Mouse (Mus musculus) stomach, embryonic 14.5 days (tissue): ENCODE results near the gene Zfp809. TPM values are rescaled to one million over a fixed set of nuclear protein-coding genes. Genes with fewer than 3 reads are reported as not detected.

Experiments
- ATAC-seq: fragments of 200-750 bp; cut with Nextera tagmentation; 2 replicates; pipeline ENCODE4 v1.8.0; 2017; ENCODE audit warnings: low read depth, moderate TSS enrichment; ENCODE audit not compliant: insufficient number of reproducible peaks, insufficient read depth, low FRiP score
- H3K27ac ChIP-seq: fragments of 300-500 bp; sonication (generic); 2 replicates; pipeline ENCODE4 v1.5.1; 2014; ENCODE audit warnings: mild to moderate bottlenecking, low read length, moderate library complexity, mixed read lengths
- H3K27me3 ChIP-seq: fragments of 300-500 bp; sonication (generic); 2 replicates; pipeline ENCODE4 v1.6.1; 2014; ENCODE audit warnings: low read length, control low read depth, mixed read lengths; ENCODE audit not compliant: control insufficient read depth, insufficient read depth
- H3K36me3 ChIP-seq: fragments of 300-500 bp; sonication (generic); 2 replicates; pipeline ENCODE4 v1.6.1; 2014; ENCODE audit warnings: mild to moderate bottlenecking, control low read depth, low read length, moderate library complexity, mixed read lengths; ENCODE audit not compliant: control insufficient read depth, insufficient read depth
- H3K4me1 ChIP-seq: fragments of 300-500 bp; sonication (generic); 2 replicates; pipeline ENCODE4 v1.6.1; 2014; ENCODE audit warnings: low read length, control low read depth, mixed read lengths; ENCODE audit not compliant: control insufficient read depth, insufficient read depth
- H3K4me2 ChIP-seq: fragments of 300-500 bp; sonication (generic); replicated peaks from 2 replicates; pipeline ENCODE4 v1.6.1; 2014; ENCODE audit warnings: low read depth, low read length, control low read depth
- H3K4me3 ChIP-seq: fragments of 300-500 bp; sonication (generic); 2 replicates; pipeline ENCODE4 v1.5.1; 2014; ENCODE audit warnings: low read depth, low read length, control low read depth
- H3K9ac ChIP-seq: fragments of 300-500 bp; sonication (generic); replicated peaks from 2 replicates; pipeline ENCODE4 v1.6.1; 2014; ENCODE audit warnings: low read depth, mild to moderate bottlenecking, control low read depth, low read length, moderate library complexity, mixed read lengths
- H3K9me3 ChIP-seq: fragments of 300-500 bp; sonication (generic); 2 replicates; pipeline ENCODE4 v1.6.1; 2016; ENCODE audit warnings: low read depth, low read length, control low read depth; ENCODE audit not compliant: control insufficient read depth
- WGBS: fragments of 180-500 bp; shearing (Covaris S2); extraction: QIAGEN DNeasy Blood & Tissue Kit; methylation state at CpG from one replicate; pipeline ENCODE4 v1.1.7; 2014; 5-methylcytosine and 5-hydroxymethylcytosine counted together
- polyA plus RNA-seq: library from polyadenylated mRNA; unstranded; fragments of >200 nt; fragmentation: Nextera tagmentation; extraction: Ambion mirVana; gene quantifications from 2 replicates; pipeline ENCODE4 v1.2.1, GENCODE M21; 2014

Zfp809 gene
- polyA plus RNA-seq = 37.2 and 40.7 TPM in 2 replicates

DNA sequence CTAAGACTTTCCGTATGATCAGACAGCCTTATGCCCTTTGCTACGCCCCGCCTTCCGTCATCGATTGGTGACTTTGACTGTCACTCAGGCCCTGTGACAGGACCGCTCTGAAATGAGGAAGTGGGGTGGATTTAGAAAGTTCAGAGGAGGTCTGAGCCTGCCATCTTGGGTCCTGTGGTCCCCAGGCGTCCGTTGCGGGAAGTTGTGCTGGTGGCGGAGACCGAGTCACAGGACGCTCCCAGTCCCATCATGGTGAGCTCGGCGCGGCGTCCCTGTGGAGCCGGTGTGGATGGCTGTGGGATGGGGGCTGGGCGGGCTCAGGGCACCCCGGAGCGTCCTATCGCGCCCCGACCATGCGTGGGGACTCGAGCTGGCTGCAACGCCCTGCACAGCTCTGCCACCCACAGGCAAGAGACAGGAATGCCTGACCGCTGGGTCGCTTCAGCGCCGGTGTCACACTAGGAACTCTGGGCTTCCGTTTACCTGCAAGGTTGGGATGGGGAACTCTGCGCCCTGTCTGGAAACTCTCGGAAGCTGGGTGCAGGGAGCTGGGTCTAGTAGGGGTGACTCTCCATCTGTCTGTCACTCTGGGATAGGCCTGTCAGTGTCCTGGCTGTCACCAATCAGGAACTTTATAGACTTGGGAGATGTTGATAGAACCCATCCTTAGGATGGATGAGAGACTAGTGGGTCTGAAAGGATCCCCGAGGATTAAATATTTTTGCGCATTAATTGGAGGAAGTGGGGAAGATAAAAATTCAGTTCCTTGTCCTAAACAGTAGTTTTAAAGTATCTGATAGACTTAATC lies at the start of gene Zfp809:
TSS of gene Zfp809 (plus strand) at position 134 of the 808 bp plus-strand sequence.
- Histone ChIP-seq H3K27ac (peak within 1 kb of the TSS; percentile 91), H3K9me3 (no peaks in the 10 kb centered on the region; the same call in 1 of the 2 replicates), H3K4me3 (peak within 1 kb of the TSS; percentile 67), H3K9ac (peak within 1 kb of the TSS; percentile 54), H3K4me1 (no peaks in the 10 kb centered on the region; the same call in 1 of the 2 replicates), H3K27me3 (no peaks in the 10 kb centered on the region), H3K4me2 (peak within 1 kb of the TSS; percentile 47), H3K36me3 (no peaks in the 10 kb centered on the region)
- ATAC-seq = peak; percentile 97
- WGBS = 2% methylated on average over 35 of the region's 35 CpGs

DNA sequence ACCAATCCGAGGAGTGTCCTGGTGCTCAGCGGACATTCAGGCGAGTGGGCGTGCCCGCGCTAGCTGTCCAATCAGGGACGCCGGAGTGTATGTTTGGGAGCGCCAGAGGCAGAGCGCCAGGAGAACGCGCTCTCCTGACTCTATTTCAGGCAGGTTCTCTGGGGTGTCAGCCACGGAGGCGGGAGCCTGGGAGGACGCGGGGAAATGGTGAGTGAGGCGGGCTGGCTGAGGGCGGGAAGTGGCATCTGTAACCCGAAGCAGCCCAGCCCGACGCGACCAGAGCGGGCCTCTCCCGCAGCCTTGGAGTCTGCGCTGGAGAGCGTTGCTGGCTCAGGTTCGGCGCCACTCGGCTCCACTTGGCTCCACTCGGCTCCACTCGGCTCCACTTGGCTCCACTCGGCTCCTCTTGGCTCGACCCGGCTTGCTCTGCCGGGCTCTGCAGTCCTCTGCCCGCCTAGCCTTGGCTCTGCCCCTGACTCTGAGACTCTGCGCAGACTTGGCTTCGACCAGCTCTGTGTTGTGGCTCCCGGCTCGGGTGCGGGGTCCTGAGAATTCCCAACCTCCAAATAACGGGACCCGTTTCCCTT lies 37.4 kb upstream of the Zfp809 start, which contains the start of gene Zfp872:
TSS of gene Zfp872 (plus strand) at position 66 of the 587 bp plus-strand sequence.
- H3K4me2 ChIP-seq = peak within 1 kb of the TSS; percentile 69
- H3K4me3 ChIP-seq = peak within 1 kb of the TSS; percentile 33
- ATAC-seq = peak; percentile 61; the same call in 1 of the 2 replicates
- H3K4me1 ChIP-seq = no peaks in the 10 kb centered on the region
- H3K9ac ChIP-seq = peak within 1 kb of the TSS; percentile 18; the same call in 1 of the 2 replicates
- H3K27ac ChIP-seq = no peak within 1 kb of the TSS
- H3K36me3 ChIP-seq = no peaks in the 10 kb centered on the region
- WGBS = 14% methylated on average over 43 of the region's 43 CpGs
- peaks cover 13% of the 10 kb centered on the region; the same call in 1 of the 2 replicates for H3K9me3 ChIP-seq
- H3K27me3 ChIP-seq = no peaks in the 10 kb centered on the region

DNA sequence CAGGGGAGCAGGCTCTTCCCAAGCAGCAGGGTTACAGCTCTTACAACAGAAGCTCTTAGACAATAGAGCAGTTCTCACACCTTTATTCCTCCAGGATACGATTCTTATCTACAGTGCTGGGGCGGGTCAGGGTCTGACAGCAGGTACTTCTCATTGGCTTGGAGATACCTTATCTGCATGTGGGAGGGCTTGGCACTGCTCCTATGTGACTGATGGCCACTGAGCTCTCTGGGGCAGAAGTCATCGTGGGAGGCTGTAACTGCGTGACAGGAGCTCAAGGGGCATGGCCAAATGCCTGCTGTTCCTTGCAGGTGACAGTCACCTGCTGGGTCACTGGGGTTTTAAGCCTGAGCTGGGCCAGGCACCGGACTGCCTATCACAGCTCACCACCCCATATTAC lies 29.1 kb upstream of the Zfp809 start:
- H3K4me2 ChIP-seq = no peak overlapping the region
- H3K27me3 ChIP-seq = no peaks in the 10 kb centered on the region
- H3K9me3 ChIP-seq = peaks cover 24% of the 10 kb centered on the region
- H3K4me1 ChIP-seq = no peaks in the 10 kb centered on the region
- no peak overlapping the region for H3K4me3 ChIP-seq
- H3K27ac ChIP-seq = no peak overlapping the region
- no peak overlapping the region for H3K9ac ChIP-seq
- H3K36me3 ChIP-seq = no peaks in the 10 kb centered on the region
- 25% methylated on average over 5 of the region's 5 CpGs for WGBS
- ATAC-seq = peak; percentile 65; the same call in 1 of the 2 replicates

DNA sequence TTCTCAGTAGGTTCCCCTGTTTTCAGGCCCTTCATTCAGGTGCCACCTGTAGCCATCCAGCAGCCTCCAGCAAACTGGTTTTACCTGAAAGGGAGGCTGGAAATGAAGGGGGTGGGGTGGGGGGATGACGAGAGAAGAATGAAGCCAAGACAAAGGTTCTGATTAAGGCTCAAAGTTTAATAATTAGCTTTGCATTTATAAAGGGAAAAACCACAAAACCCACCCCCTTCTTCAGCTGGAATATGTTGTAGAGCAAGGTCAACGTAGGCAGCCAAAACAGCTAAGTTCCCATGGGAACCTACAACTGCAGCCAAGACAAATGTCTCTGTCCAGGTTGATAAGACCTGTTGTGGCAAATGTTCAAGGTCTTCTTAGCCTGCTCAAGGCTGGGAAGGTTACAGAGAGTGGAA lies 11.7 kb upstream of the Zfp809 start:
- peak; percentile 92 for ATAC-seq
- H3K4me3 ChIP-seq = peak overlapping the region; percentile 8; the same call in 1 of the 2 replicates
- H3K36me3 ChIP-seq = no peaks in the 10 kb centered on the region
- no peaks in the 10 kb centered on the region for H3K9me3 ChIP-seq
- H3K9ac ChIP-seq = no peak overlapping the region
- 49% methylated on average over 2 of the region's 2 CpGs for WGBS
- peak overlapping the region; percentile 92; the same call in 1 of the 2 replicates for H3K27ac ChIP-seq
- H3K4me2 ChIP-seq = 0 out of 2 replicates have a peak overlapping the region, but pooled peaks have one; percentile 34
- H3K27me3 ChIP-seq = no peaks in the 10 kb centered on the region
- no peaks in the 10 kb centered on the region for H3K4me1 ChIP-seq

DNA sequence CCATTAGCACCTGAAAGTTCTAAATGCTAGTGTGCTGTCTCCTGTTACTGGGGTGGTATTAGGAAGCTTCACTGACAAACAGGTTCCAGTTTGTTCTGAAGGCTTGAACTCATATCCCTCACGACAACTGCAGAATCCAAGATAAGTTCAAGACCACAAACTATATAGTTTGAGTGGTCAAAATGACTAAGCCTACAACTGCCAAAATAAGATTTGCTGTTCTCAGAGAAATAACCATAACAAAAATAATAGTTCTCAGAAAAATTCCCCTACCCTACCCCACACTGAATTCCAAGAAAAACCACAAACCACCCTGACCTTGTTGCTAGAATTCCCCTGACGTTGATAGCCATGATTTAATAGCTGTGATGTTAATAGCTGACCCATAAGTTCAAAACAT lies 11.0 kb upstream of the Zfp809 start:
- H3K9ac ChIP-seq = no peak overlapping the region
- ATAC-seq = no peak
- H3K27me3 ChIP-seq = no peaks in the 10 kb centered on the region
- no peak overlapping the region for H3K4me3 ChIP-seq
- 80% methylated on average over 2 of the region's 2 CpGs for WGBS
- no peaks in the 10 kb centered on the region for H3K4me1 ChIP-seq
- H3K4me2 ChIP-seq = no peak overlapping the region
- no peak overlapping the region for H3K27ac ChIP-seq
- no peaks in the 10 kb centered on the region for H3K36me3 ChIP-seq
- no peaks in the 10 kb centered on the region for H3K9me3 ChIP-seq

DNA sequence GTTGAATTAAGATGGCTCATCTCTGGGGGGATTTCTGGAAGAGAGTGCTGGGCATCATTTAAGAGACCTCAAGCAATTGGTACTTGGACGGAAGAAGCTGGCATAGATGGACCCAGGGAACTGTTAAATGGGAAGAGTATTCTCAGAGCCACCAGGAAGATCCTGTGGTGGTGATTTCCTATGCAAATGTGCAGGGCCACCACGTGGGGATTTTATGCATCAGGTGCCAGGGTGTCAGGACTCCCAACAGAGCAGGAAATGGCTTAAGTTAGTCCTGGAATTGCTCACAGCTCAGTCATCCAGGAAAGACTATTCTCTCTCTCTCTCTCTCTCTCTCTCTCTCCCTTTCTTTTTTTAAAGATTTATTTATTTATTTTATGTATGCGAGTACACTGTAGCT lies 8.8 kb upstream of the Zfp809 start:
- Histone ChIP-seq H3K36me3 (no peaks in the 10 kb centered on the region), H3K27me3 (no peaks in the 10 kb centered on the region), H3K4me1 (no peaks in the 10 kb centered on the region), H3K9ac (no peak overlapping the region), H3K9me3 (no peaks in the 10 kb centered on the region), H3K4me2 (no peak overlapping the region), H3K4me3 (no peak overlapping the region), H3K27ac (no peak overlapping the region)
- 57% methylated on average over 3 of the region's 3 CpGs for whole genome bisulfite sequencing
- ATAC-seq = no peak

DNA sequence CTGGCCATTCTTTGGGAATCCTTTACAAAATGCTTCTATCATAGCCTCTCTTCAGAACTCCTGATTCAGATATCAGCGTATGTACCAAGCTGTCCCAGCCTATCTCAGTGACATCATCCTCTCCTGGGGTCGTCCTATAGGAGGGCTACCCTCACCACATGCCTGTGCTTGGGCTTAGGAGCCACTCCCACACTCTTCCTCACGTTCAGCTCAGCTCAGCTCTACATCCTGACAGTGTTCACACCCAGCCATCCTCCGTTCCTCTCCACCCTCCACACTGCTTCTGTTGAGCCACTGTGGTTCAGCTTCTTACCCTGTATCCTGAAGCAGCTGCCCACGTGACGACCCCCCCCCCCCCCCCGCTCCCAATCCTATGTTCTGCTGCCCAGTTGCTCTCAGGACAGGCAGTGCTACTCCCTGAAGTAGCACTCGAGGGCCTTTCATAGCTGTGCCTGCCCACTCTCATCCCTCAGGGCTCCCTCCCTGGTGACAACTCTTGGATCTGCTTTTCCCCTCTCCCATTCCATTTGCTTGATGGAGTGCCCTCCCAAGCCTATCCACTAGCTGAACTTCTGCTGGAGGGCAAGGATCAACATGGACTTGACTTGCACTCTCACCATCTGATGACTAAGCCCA lies 7.5 kb upstream of the Zfp809 start:
- WGBS = 44% methylated on average over 7 of the region's 8 CpGs
- Histone ChIP-seq H3K4me2 (no peak overlapping the region), H3K36me3 (no peaks in the 10 kb centered on the region), H3K27me3 (no peaks in the 10 kb centered on the region), H3K9me3 (no peaks in the 10 kb centered on the region), H3K4me3 (no peak overlapping the region), H3K9ac (no peak overlapping the region), H3K4me1 (no peaks in the 10 kb centered on the region), H3K27ac (no peak overlapping the region)
- ATAC-seq = no peak

DNA sequence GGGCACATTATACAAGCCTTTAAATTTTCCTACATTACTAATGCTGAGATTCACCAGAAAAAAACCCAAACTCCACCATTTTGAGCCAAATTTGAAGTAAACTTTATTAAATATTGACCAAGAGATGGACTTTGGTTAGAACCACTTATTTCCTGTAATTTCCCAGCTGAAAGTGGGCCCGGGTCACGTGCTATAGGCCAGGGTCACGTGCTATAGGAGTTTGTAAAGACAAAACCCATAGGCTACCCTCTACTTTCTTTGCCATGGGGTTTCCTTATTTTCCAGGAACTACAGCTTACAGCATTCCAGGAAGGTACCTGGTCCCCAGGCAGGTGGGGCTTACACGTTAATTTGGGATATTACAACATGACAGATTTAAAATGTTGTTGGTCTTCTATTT lies 1.4 kb upstream of the Zfp809 start:
- 91% methylated on average over 4 of the region's 4 CpGs for WGBS
- Histone ChIP-seq H3K4me1 (no peaks in the 10 kb centered on the region), H3K9me3 (no peaks in the 10 kb centered on the region), H3K9ac (no peak overlapping the region), H3K27me3 (no peaks in the 10 kb centered on the region), H3K4me2 (no peak overlapping the region), H3K36me3 (no peaks in the 10 kb centered on the region), H3K27ac (no peak overlapping the region), H3K4me3 (no peak overlapping the region)
- ATAC-seq = no peak
